Mouse (Mus musculus): ENCODE results near the gene Fggy. TPM values are rescaled to one million over a fixed set of nuclear protein-coding genes. Genes with fewer than 3 reads are reported as not detected.
A peak's percentile ranks its signal among the peaks of the same experiment; 100 is the strongest.

Gene Fggy
- total RNA-seq, 2 experiments from 2014 or later = 15.8 to 21.0 TPM

DNA sequence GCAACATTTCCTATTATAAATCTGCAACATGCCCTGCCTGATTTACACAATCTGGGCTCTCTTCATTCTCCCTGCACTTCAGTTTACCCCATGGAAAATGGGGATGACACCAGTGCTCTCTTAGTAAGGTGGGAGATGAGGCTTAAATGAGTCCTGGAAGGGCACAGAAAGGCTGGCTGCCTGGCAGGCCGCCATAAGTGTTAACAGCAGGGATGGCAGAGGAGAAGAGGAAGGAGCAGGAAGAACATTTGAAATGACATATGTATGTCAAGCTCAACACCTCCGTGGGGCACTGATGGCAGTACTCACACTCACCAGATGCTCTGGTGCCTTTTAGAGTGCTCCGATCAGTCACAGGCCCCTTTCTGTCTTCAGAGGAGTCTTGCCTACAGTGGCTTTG lies 308.6 kb downstream of the Fggy start:
- no peak for DNase-seq (ENCODE audit: low spot score in 2 of 2)
- intact Hi-C loops (cut with DNase I) = loop anchor here (10.0 kb wide), 1 partner anchor 121 kb away; no protein-coding TSS in a partner anchor

DNA sequence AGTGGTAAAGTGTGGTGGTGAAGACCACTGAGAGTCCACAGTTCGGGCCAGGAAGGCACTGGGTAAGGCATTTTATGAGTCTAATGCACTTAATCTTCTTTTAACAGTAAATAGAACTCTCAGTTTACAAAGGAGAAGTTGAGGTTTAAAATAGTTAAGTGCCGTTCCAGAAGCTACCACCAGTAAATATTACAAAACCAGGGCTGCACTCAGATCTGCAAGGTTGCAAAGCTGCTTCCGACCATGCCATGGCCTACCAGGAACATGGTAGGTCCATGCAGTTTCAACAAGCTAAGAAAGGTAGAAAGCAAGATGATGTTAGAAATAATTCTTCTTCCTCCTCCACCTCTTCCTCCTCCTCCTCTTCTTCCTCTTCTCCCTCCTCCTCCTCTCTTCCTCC lies 309.8 kb downstream of the Fggy start:
- intact Hi-C loops (cut with DNase I) = loop anchor here (10.0 kb wide), 1 partner anchor 122 kb away; no protein-coding TSS in a partner anchor

DNA sequence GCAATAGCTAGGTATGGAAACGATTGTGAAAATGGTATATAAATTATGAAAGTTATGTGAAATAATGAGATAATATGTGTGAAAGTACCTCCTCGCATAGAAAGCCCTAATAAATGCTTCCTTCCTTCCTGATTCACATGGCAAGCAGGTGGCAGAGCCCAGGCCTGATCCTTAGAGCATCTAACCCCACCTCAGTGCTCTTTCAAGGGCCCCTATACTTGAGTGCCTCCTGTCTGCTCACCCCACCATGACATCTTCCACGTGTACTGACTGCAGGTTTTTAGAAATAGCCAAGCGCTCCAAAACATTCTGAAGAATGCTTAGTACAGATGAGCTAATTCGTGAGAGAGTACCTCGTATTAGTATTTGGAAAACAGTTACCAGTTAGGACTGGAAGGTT lies 311.0 kb downstream of the Fggy start:
- no peak for DNase-seq (ENCODE audit: low spot score in 2 of 2)
- intact Hi-C loops (cut with DNase I) = loop anchor here (10.0 kb wide), 1 partner anchor 124 kb away; no protein-coding TSS in a partner anchor

More for the DNA sequence above, 309.8 kb downstream of the Fggy start:
- no peak for DNase-seq (ENCODE audit: low spot score in 2 of 2)

DNA sequence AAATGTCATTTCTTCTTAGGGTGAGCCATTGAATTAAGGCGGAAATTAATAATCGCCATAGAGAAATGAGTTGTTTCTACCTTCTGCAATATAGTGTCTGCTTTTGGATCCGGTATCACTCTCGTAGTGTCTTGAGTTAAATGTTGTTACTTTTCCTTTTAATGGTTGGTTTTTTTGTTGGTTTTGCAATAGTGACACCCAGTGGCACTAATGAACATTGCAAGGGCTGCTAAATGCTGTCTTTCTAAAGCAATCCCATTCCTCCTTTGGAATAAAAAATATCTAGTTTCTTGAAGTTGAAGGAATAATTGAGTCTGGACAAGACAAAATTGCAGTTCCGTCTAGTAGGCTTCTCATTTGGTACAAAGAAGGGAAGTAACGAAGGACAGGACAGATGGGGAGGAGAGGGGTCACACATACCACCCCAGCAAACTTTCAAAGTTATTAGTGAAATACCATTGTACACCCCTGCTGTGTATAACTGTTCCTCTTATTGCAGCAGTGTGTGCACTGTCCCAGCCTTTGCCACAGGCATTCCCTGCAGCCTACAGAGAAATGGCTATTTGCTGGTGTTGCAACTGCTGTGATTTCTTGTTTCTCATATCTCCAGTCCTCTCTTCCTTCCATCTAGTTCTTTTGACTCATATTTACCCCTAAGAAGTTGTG lies 314.0 kb downstream of the Fggy start:
- intact Hi-C loops (cut with DNase I) = loop anchor here (1.0 to 10.0 kb wide), 2 partner anchors 707 to 863 kb away; no protein-coding TSS in a partner anchor

DNA sequence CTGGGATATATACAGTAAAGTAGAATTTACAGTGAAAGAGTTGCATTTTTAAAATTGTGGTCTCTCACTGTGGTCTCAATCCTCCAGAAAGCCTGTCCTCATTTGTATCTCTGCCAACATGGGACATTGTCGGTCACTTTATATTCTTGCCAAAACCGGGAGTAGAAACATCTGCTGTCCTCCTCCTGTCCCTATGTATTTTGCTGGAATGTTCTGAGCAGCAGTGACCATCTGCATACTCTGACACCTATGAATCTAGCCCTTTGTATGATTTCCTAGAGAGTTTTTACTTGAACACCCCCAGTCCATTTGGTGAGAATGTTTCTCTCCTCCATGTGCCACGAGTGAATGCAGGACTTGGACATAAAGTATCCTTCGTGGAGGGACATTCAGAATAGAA lies 318.6 kb downstream of the Fggy start:
- intact Hi-C loops (cut with DNase I) = loop anchor here (10.0 kb wide), 1 partner anchor 711 kb away; no protein-coding TSS in a partner anchor
- no peak for DNase-seq (ENCODE audit: low spot score in 2 of 2)

More for the DNA sequence above, 314.0 kb downstream of the Fggy start:
- peak; percentile 16 to 58 for DNase-seq (ENCODE audit: low spot score in 2 of 2)

DNA sequence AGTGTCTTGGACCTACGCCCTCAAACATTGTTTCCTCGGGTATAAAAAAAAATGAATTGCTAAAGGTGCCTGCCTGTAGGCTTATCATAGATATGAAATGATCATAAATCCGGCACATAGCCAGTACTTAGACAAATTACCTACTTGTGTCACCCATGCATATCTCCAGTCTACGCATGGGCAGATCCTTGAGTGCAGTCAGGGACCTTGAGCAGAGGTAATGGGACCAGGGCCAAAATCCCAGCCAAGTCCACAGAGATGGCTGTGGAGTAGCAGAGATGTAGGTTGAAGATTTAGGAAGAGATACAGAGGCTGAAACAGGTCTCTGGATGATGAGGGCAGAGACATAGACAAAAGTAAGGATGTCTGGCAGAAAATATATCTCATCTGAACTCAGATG lies 320.1 kb downstream of the Fggy start:
- no peak for DNase-seq (ENCODE audit: low spot score in 2 of 2)
- intact Hi-C loops (cut with DNase I) = loop anchor here (10.0 kb wide), 1 partner anchor 713 kb away; no protein-coding TSS in a partner anchor

DNA sequence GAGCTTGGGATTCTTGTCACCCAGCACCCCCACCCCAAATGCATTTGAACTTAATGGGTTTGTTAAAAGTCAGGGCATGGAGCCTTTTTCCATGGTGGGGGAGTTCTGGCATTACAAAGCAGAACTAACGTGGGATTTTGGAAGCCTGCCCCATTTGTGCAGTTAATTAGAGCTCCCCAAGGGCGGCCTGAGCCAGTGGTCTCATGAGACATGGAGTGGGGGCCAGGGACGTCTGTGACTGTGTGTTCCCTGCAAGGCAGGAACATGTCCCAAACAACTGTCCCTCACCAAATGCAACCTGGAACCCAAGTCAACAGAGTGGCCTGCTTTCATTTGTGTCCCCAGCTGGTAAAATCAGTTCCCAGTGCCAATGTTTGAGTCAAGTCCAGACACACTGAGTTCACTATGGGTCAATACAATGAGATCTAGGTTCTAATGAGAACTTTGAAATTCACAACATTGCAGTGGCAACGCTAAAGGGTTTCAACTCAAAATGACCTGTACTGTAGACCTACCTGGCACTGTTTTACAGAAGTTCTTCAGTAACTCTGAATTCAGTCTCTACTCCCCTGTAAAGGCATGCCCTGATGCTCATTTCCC lies 324.5 kb downstream of the Fggy start:
- intact Hi-C loops (cut with DNase I) = no loop called here
- DNase-seq (ENCODE audit: low spot score in 2 of 2) = no peak

DNA sequence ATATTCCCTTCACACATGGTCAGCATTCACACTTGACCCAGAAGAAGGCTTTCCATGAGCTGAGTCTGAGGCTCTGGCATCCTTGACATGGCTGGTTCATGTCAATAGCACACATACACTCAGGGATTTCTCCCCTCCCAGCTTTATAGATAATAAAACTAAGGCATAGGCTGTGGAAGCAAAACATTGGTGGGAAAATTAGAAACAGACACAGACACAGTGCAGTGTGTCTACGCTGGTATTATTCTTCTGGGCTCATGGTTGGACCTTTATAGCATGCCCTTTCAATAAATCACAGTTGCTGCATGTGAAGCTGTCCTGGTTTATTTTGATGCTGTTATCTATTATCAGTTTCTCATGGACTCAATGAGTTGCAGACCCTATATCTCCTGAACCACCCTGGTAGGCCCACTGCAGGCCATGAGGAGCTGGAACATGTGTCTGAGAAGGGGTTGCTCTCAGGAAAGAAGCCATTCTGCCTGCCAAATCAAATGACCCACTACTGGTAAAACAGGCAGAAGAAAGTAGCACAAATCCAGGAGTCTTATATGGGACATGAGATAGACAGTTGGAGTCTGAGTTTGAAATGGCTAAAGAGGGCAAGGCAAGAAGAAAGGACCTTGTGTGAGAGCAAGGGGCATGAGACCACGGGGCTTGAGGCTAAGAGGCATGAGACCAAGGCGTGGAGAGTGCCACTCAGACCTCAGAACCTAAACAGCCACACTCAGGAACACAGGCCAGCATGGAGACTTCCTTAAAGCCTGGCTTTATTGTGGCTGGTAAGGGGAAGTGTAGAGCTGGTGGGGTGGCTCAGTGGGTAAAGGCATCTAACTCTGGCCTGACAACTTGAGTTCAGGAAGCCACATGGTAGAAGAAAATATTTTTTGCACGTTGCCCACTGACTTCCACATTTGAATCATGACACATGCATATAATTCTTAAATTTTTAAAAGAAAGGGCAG lies 327.2 kb downstream of the Fggy start:
- DNase-seq (ENCODE audit: low spot score in 2 of 2) = no peak
- intact Hi-C loops (cut with DNase I) = no loop called here

DNA sequence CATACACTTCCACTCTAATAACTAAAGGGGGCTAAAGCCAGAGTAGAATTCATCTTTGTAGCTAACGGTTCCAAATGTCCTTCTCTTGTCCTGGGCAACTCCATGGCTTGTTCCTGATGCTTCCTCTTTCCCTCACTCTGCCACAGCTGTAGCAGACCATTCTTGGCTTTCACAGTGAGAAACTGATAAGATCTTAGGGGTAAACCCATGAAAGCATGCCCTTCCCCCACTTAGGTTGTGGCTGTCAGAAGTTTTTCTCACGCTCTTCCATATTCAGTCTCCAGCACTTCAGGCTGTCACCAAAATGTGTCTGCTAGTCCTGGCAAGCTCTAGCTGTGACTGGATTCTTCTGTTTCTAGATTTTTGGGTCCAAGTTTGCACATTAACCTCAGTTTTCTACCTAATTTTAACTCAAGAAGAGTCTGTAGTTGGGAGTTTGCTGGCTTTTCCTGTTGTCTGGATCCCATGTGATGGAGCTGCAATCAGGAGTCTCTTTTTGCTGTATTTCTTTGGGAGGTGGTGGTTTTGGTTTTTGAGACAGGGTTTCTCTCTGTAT lies 338.0 kb downstream of the Fggy start:
- DNase-seq (ENCODE audit: low spot score in 2 of 2) = no peak
- intact Hi-C loops (cut with DNase I) = no loop called here

DNA sequence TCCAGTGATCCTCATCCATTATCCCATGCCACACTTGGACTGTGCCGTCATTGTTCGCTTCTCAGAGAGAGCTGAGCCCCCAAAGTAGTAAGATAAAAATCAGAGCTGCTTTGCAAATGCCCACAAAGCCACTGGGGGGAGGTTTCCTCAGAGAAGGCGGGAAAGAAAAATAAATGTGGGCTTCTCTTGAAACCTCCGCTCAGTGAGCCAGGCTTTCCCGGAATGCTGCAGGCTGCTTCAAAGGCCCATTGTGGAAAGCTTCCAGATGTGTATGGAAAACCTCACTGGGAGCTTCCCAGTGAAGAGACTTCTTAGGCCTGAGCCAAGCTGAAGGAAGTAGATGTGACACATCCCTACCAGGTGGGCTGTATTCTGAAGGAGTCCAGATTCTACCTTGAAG lies 339.3 kb downstream of the Fggy start:
- intact Hi-C loops (cut with DNase I) = no loop called here
- no peak for DNase-seq (ENCODE audit: low spot score in 2 of 2)

DNA sequence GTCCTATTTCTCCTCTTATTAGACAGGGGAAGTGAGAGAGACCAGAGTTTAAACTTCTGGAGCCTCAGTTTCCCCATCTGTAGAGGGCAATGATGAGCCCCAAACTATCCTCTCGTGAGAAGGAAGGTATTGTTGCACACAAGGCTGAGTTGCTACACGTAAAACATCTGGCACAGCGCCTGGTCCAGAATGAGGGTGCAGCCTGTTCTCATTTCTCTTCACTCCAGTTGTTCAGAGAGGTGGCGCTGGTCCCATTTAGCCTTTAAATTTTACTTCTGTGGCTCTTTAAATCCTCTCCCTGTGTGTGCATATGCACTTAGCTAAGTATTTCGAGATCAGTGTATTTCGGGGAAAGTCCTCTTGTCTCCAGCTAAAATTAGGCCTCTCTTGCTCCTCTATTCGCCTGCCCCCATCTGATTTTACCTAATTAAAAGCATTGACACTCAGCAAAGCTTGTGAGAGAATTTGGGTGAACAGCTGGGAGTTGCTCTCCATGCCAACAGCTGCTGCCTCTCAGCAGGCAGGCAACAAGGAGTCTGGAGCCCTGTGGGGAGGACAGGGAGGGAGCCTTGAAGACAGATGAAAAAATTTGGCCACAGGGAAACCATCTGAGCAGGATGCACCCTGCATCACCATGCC lies 340.0 kb downstream of the Fggy start:
- peak; percentile 27 to 29 for DNase-seq (ENCODE audit: low spot score in 2 of 2)
- intact Hi-C loops (cut with DNase I) = no loop called here

DNA sequence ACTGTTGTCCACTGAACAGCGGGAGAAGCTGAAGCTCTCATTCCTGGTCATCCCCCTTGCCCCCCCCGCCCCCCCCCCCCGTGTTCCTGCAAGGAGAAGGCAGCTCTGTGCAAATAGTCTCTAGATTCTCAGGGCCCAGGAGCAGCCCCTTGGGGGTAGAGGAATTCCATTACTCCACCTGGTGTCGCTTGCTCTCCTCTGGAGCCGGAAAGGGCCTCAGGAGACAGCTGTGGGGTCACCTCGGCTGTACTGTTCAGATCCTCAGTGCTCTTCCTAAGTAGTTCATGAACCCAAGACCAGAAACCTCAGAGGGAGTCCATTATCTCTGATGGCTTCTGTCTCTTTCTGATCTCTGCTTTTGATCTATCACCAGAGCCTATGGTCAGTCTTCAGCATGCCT lies 341.4 kb downstream of the Fggy start:
- no peak for DNase-seq (ENCODE audit: low spot score in 2 of 2)
- intact Hi-C loops (cut with DNase I) = no loop called here

DNA sequence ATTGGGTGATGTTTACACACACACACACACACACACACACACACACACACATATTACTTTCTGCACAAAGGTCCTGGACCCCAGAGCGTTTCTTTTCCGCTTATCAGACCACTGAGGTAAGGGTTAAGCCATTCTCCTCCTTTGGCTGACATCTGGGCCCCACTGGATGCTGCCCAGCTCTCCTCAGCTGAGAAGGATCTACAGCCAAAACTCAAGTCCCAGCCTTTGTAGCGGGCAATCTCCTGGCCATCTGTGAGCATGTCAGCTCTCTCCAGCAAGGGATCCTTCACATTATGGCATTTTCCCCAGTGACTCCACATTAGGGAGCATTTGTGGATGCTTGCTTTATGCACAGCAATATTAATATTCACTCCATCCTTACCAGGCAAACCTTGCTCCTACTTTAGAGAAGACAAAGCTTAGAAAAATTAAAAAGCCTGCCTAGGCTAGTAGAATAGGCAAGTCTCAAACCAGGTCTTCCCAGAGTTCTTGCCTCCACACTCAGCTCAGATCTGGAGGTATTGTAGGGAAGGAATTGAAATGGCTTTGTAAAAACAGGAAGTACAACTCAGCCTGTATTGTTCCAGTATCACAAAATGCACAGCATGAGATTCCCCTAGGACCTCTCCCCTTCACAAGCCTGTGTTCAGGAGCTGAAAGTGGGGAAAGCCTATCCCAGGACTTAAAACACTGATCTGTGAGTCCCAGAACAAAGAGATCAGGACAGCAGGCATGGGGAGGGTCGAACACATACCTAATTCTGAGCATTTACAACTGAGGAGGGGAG lies 342.8 kb downstream of the Fggy start:
- DNase-seq (ENCODE audit: low spot score in 2 of 2) = no peak
- intact Hi-C loops (cut with DNase I) = no loop called here

DNA sequence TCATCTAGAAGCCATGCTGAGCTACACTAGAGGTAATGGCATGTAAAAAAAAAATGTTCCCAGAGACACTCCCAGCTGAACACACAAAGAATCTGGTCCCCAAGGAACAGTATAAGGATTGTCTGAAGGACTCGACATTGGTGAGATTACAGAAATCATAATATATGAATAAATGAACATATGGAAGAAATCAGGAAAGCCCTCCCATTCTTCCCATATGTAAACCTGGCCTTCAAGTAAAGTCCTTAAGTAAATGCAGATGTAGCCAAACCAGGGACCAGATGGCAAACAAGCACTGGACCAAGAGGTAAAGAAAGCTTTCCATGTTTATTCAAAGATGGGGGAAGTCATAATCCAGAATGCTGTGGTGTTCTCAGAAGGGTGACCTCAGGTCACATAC lies 343.5 kb downstream of the Fggy start:
- intact Hi-C loops (cut with DNase I) = no loop called here
- no peak for DNase-seq (ENCODE audit: low spot score in 2 of 2)

DNA sequence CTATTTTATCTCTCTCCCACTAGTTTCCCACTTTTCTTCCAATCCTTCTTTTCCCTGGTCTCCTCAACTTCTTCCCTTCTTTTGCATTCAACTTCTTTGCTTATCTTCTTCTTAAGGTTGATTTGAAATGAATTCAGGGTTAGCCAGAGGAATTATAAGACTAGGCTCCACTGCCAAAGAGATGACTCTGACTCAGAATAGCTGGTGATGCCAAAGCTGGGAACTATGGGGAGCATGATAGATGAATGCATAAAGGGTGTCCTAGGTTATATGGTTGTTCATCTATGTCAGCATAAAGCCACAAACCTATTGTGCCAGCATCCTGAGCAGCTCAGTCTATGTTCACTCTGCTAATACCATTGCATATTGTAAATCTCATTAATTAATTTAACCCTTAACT lies 348.8 kb downstream of the Fggy start:
- no peak for DNase-seq (ENCODE audit: low spot score in 2 of 2)
- intact Hi-C loops (cut with DNase I) = no loop called here

DNA sequence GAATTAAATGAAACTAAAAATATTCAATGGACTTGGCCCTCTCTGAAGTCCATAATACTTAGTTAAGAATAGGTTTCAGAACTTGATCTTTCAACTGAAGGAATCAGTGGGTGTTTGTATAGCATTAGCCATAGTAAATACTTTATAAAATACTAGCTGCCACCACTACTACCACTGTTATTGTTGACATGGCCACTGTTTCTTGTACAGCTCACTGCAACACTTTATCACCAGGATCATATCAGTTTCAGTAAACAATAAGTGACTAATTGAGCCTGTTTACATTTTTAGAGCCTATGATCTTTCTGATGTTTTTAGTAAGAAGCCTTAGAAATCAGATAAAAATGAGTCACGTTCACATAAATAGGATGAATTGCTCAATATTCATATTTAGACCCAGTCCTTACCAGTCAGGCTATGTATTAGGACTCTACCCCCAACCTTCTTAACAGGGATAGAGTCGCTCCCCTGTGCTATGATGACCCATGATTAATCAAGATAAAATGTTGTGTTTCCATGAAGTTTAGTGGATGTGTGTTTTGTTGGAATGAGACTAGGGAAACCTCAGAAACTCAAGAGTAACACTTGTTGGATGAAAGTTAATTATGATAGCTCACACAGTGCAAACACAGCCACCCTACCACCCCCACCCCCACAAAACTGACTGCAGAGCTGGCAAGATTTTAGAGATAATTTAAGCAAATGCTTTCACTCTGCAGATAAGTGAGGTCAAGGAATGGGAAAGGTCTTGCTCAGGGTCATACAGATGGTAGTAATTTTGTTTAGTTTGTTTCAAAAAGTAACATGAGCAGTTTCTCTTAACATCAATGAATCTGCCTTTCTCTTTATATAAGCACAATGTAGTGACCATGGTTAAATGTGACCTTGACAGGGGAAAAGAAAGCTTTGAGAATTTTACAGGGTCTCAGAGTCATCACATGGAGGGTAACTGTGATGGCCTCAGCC lies 352.7 kb downstream of the Fggy start:
- intact Hi-C loops (cut with DNase I) = no loop called here
- no peak for DNase-seq (ENCODE audit: low spot score in 2 of 2)

DNA sequence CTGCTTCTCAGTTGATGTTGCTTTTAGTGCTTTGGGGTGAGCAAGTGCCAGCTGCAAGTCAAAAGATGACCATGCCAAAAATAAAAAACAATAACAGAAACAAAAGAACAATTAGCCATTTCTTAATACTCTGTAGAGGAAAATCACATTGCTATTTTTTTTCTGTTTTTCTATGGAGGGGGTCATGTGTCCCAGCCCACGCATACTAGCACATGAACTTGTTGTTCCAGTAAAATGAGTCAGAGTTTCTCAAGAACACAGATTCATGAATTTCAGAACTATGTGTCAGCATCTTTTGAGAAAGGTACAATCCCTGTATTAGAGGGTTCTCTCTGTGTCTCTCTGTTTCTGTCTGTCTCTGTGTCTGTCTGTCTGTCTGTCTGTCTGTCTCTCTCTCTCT lies 355.7 kb downstream of the Fggy start:
- intact Hi-C loops (cut with DNase I) = no loop called here
- no peak for DNase-seq (ENCODE audit: low spot score in 2 of 2)
